Mouse (Mus musculus) stomach, postnatal 0 days (tissue): ENCODE measurements around the gene Tex12. TPM values are rescaled to one million over a fixed set of nuclear protein-coding genes. Genes with fewer than 3 reads are reported as not detected.

Experiments used
- ATAC-seq: fragments of 200-750 bp; cut with Nextera tagmentation; 2 replicates; pipeline ENCODE4 v1.8.0; 2017; ENCODE audit not compliant: low FRiP score, low TSS enrichment
- DNase-seq: peaks from one replicate; pipeline ENCODE4 v3.0.0-alpha.2; 2016; ENCODE audit warnings: low spot score
- H3K27ac ChIP-seq: fragments of 300-500 bp; sonication (generic); replicated peaks from 2 replicates; pipeline ENCODE4 v1.5.1; 2014; ENCODE audit warnings: mild to moderate bottlenecking, control low read depth
- H3K27me3 ChIP-seq: fragments of 300-500 bp; sonication (generic); 2 replicates; pipeline ENCODE4 v1.6.1; 2014; ENCODE audit warnings: low read length; ENCODE audit not compliant: control insufficient read depth, insufficient read depth
- H3K36me3 ChIP-seq: fragments of 300-500 bp; sonication (generic); 2 replicates; pipeline ENCODE4 v1.6.1; 2014; ENCODE audit warnings: low read length, mixed read lengths; ENCODE audit not compliant: control insufficient read depth, insufficient read depth
- H3K4me1 ChIP-seq: fragments of 300-500 bp; sonication (generic); replicated peaks from 2 replicates; pipeline ENCODE4 v1.6.1; 2014; ENCODE audit warnings: antibody characterized with exemption; ENCODE audit not compliant: control insufficient read depth, insufficient read depth
- H3K4me2 ChIP-seq: fragments of 300-500 bp; sonication (generic); replicated peaks from 2 replicates; pipeline ENCODE4 v1.6.1; 2014; ENCODE audit warnings: low read depth, mild to moderate bottlenecking, control low read depth, moderate library complexity
- H3K4me3 ChIP-seq: fragments of 300-500 bp; sonication (generic); 2 replicates; pipeline ENCODE4 v1.5.1; 2014; ENCODE audit warnings: low read depth, low read length, control low read depth
- H3K9ac ChIP-seq: fragments of 300-500 bp; sonication (generic); 2 replicates; pipeline ENCODE4 v1.6.1; 2014; ENCODE audit warnings: mild to moderate bottlenecking, low read length, control low read depth, mixed read lengths
- H3K9me3 ChIP-seq: fragments of 300-500 bp; sonication (generic); 2 replicates; pipeline ENCODE4 v1.6.1; 2016; ENCODE audit warnings: low read length; ENCODE audit not compliant: control insufficient read depth
- CTCF ChIP-seq: IDR thresholded peaks from 2 replicates; pipeline ENCODE4 v1.5.1; 2016; ENCODE audit warnings: antibody characterized with exemption, low read depth, mild to moderate bottlenecking, moderate library complexity
- EP300 ChIP-seq: optimal IDR thresholded peaks from 2 replicates; pipeline ENCODE3; 2016; ENCODE audit warnings: antibody characterized with exemption
- WGBS: fragments of 180-500 bp; shearing (Covaris S2); extraction: QIAGEN DNeasy Blood & Tissue Kit; methylation state at CpG from one replicate; pipeline ENCODE4 v1.1.7; 2014; 5-methylcytosine and 5-hydroxymethylcytosine counted together
- polyA plus RNA-seq: library from polyadenylated mRNA; unstranded; fragments of >200 nt; fragmentation: Nextera tagmentation; extraction: Ambion mirVana; gene quantifications from 2 replicates; pipeline ENCODE4 v1.2.1, GENCODE M21; 2015

Tex12 gene
- polyA plus RNA-seq, 1 experiment from 2014 or later: not detected

- Histone ChIP-seq H3K4me2 (no peak overlapping the region), H3K9ac (no peak overlapping the region), H3K36me3 (0 out of 2 replicates have a peak, but pooled peaks cover 2% of the 10 kb centered on the region), H3K4me3 (no peak overlapping the region), H3K4me1 (no peaks in the 10 kb centered on the region), H3K9me3 (no peaks in the 10 kb centered on the region), H3K27ac (no peak overlapping the region), H3K27me3 (no peaks in the 10 kb centered on the region)
- WGBS: 78% methylated on average over 6 of the region's 6 CpGs
- no peak for ATAC-seq
- DNase-seq: no peak
- TF ChIP-seq CTCF: no peak
These were observed 40.4 kb downstream of the Tex12 start for GRCm38 (mm10) chr9:50520748-50521147.

- H3K4me1 ChIP-seq: no peaks in the 10 kb centered on the region
- H3K9ac ChIP-seq: no peak overlapping the region
- no peaks in the 10 kb centered on the region for H3K27me3 ChIP-seq
- DNase-seq: peak; percentile 51
- H3K4me2 ChIP-seq: no peak overlapping the region
- no peak overlapping the region for H3K4me3 ChIP-seq
- peak; percentile 73 for TF ChIP-seq CTCF
- TF ChIP-seq EP300: no peak
- no peaks in the 10 kb centered on the region for H3K9me3 ChIP-seq
- WGBS: 16% methylated on average over 2 of the region's 2 CpGs
- ATAC-seq: no peak
- H3K27ac ChIP-seq: no peak overlapping the region
- H3K36me3 ChIP-seq: no peaks in the 10 kb centered on the region
These were observed 42.3 kb downstream of the Tex12 start for GRCm38 (mm10) chr9:50518781-50519180.

GRCm38 (mm10) chr9:50515462-50515861, 45.7 kb downstream of the Tex12 start:
- Histone ChIP-seq H3K9me3 (no peaks in the 10 kb centered on the region), H3K4me2 (no peak overlapping the region), H3K4me1 (no peaks in the 10 kb centered on the region), H3K27ac (no peak overlapping the region), H3K9ac (no peak overlapping the region), H3K27me3 (no peaks in the 10 kb centered on the region), H3K4me3 (no peak overlapping the region), H3K36me3 (no peaks in the 10 kb centered on the region)
- no peak for TF ChIP-seq EP300
- no peak for TF ChIP-seq CTCF
- peak; percentile 61 for ATAC-seq
- WGBS: 68% methylated on average over 5 of the region's 5 CpGs
- DNase-seq: peak; percentile 9

- no peaks in the 10 kb centered on the region for H3K4me1 ChIP-seq
- no peaks in the 10 kb centered on the region for H3K27me3 ChIP-seq
- no peak overlapping the region for H3K9ac ChIP-seq
- WGBS: 28% methylated on average over 7 of the region's 7 CpGs
- H3K4me2 ChIP-seq: no peak overlapping the region
- no peak for ATAC-seq
- DNase-seq: no peak
- H3K4me3 ChIP-seq: no peak overlapping the region
- H3K9me3 ChIP-seq: no peaks in the 10 kb centered on the region
- TF ChIP-seq EP300 (no peak), CTCF (no peak)
- no peaks in the 10 kb centered on the region for H3K36me3 ChIP-seq
- no peak overlapping the region for H3K27ac ChIP-seq
These were observed 53.6 kb downstream of the Tex12 start for GRCm38 (mm10) chr9:50507570-50507969.

Other genes with a start within 250 kb of the Tex12 start
- 215 and 244 TPM in 2 replicates for gene Rpl10-ps3, start 216.4 kb downstream of the Tex12 start, polyA plus RNA-seq
- gene Plet1, start 66.8 kb downstream of the Tex12 start, polyA plus RNA-seq: 76.4 and 79.7 TPM in 2 replicates
- 83.8 and 87.0 TPM in 2 replicates for gene Pts, start 32.6 kb downstream of the Tex12 start, polyA plus RNA-seq
- gene Il18, start 6.5 kb downstream of the Tex12 start, polyA plus RNA-seq: 290 and 317 TPM in 2 replicates
- gene Bco2, start 6.1 kb downstream of the Tex12 start, polyA plus RNA-seq: 4.7 and 5.3 TPM in 2 replicates
- gene Sdhd, start 42.5 kb upstream of the Tex12 start, polyA plus RNA-seq: 425 and 428 TPM in 2 replicates
- 252 and 278 TPM in 2 replicates for gene Timm8b, start 42.6 kb upstream of the Tex12 start, polyA plus RNA-seq
- 2.2 and 3.2 TPM in 2 replicates for gene Pih1d2, start 56.0 kb upstream of the Tex12 start, polyA plus RNA-seq
- gene Nkapd1, start 56.1 kb upstream of the Tex12 start, polyA plus RNA-seq: 14.3 and 16.1 TPM in 2 replicates
- gene Dlat, start 98.5 kb upstream of the Tex12 start, polyA plus RNA-seq: 36.7 and 45.2 TPM in 2 replicates
- 6.6 and 6.9 TPM in 2 replicates for gene Dixdc1, start 178.2 kb upstream of the Tex12 start, polyA plus RNA-seq
- gene 2310030G06Rik, start 185.2 kb upstream of the Tex12 start, polyA plus RNA-seq: 22.3 and 22.4 TPM in 2 replicates
- 147 and 174 TPM in 2 replicates for gene Cryab, start 190.0 kb upstream of the Tex12 start, polyA plus RNA-seq
- gene Hspb2, start 191.0 kb upstream of the Tex12 start, polyA plus RNA-seq: 21.6 and 23.4 TPM in 2 replicates
- gene Fdxacb1, start 206.9 kb upstream of the Tex12 start, polyA plus RNA-seq: 7.2 and 8.3 TPM in 2 replicates
- 19.7 and 19.8 TPM in 2 replicates for gene Alg9, start 213.7 kb upstream of the Tex12 start, polyA plus RNA-seq
- 36.8 and 41.3 TPM in 2 replicates for gene 1110032A03Rik, start 214.2 kb upstream of the Tex12 start, polyA plus RNA-seq